ENCODE assay signal across 12 mouse cellular contexts in the genomic region with DNA sequence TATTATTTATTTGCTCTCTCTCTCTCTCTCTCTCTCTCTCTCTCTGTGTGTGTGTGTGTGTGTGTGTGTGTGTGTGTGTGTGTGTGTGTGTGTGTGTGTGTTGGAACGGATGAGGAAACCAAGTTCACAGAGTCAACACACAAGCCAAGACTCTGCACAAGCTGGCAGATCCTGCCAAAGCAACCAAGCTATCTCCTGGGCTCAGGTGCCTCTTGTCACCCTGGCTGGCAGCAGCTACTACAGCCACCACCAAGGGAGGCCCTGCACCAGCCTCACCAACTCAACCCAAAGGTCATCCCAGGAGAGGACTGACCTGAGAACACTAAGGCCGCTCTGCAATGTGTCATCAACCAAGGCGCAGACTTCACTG. TPM values are rescaled to one million over a fixed set of nuclear protein-coding genes. Genes with fewer than 3 reads are reported as not detected.
DNase-seq lines count a peak whose midpoint lies in the region; ATAC-seq and TF ChIP-seq lines count a peak whose summit lies in the region.
"Had no signal": no experiment of that assay in that cellular context is flagged by ENCODE, and none has a peak within 500 bp of the region (broad histone marks: within the 10 kb centered on the region; RNA-seq: fewer than 3 reads in every experiment).

No protein-coding gene starts in this region.

- no peak overlapping the region for H3K4me2 ChIP-seq in heart, embryonic 13.5 days
- H3K4me2 ChIP-seq in intestine, embryonic 16.5 days (ENCODE audit: low read depth, low read length): no peak overlapping the region
- no peak overlapping the region for H3K4me2 ChIP-seq in stomach, postnatal 0 days (replicated peaks; ENCODE audit: low read depth)
- H3K4me2 ChIP-seq: hindbrain, embryonic 15.5 days; midbrain, embryonic 12.5 days had no signal

- TF ChIP-seq CTCF in MEL (IDR thresholded peaks at IDR 0.05 in 2 of 3, conservative IDR thresholded peaks at IDR 0.05 in 1 of 3; ENCODE audit: control insufficient read depth in 1 of 3, insufficient read depth in 1 of 3, low read depth in 2 of 3, low read length in 3 of 3, poor library complexity in 1 of 3, severe bottlenecking in 1 of 3): no peak
- TF ChIP-seq CTCF in stomach, postnatal 0 days (IDR thresholded peaks at IDR 0.05; ENCODE audit: low read depth): no peak

- WGBS in heart, embryonic 13.5 days: 87% methylated on average over 3 of the region's 3 CpGs
- 90% methylated on average over 2 of the region's 3 CpGs for WGBS in heart, embryonic 10.5 days
- WGBS in intestine, embryonic 16.5 days: 72% methylated on average over 3 of the region's 3 CpGs
- 66% methylated on average over 3 of the region's 3 CpGs for WGBS in stomach, postnatal 0 days
- 88% methylated on average over 3 of the region's 3 CpGs for WGBS in hindbrain, embryonic 10.5 days

- H3K27me3 ChIP-seq in heart, embryonic 13.5 days (replicated peaks): no peaks in the 10 kb centered on the region
- no peaks in the 10 kb centered on the region for H3K27me3 ChIP-seq in heart, embryonic 10.5 days (ENCODE audit: insufficient read depth, poor library complexity, severe bottlenecking)
- H3K27me3 ChIP-seq in MEL (ENCODE audit: control insufficient read depth in 1 of 2, insufficient read depth in 2 of 2, low read length in 2 of 2): no peaks in the 10 kb centered on the region
- no peaks in the 10 kb centered on the region for H3K27me3 ChIP-seq in intestine, embryonic 16.5 days (replicated peaks; ENCODE audit: control insufficient read depth, insufficient read depth, low read length)
- no peaks in the 10 kb centered on the region for H3K27me3 ChIP-seq in stomach, postnatal 0 days (ENCODE audit: control insufficient read depth, insufficient read depth, low read length)
- H3K27me3 ChIP-seq in hindbrain, embryonic 10.5 days (ENCODE audit: insufficient read depth, poor library complexity, severe bottlenecking): no peaks in the 10 kb centered on the region
- H3K27me3 ChIP-seq: hindbrain, embryonic 15.5 days; midbrain, embryonic 12.5 days had no signal

- no peak for TF ChIP-seq RAD21 in MEL (IDR thresholded peaks at IDR 0.05; ENCODE audit: low read depth, low read length)

- TF ChIP-seq EP300 in MEL (IDR thresholded peaks at IDR 0.05; ENCODE audit: low read depth in 1 of 2, low read length in 2 of 2): peak in 1 of 2 experiments; percentile 27; a peak in 2 of 4 replicates
- TF ChIP-seq EP300 in stomach, postnatal 0 days (optimal IDR thresholded peaks at IDR 0.05): no peak

- no peak for TF ChIP-seq POLR2A in MEL (IDR thresholded peaks at IDR 0.05; ENCODE audit: control insufficient read depth in 1 of 2, insufficient read depth in 1 of 2, low read depth in 1 of 2, low read length in 2 of 2, poor library complexity in 1 of 2)

- no peak overlapping the region for H3K4me3 ChIP-seq in heart, embryonic 13.5 days
- H3K4me3 ChIP-seq in heart, embryonic 10.5 days: no peak overlapping the region
- H3K4me3 ChIP-seq in MEL (ENCODE audit: control insufficient read depth in 1 of 2, insufficient read depth in 1 of 2, low read depth in 2 of 2, low read length in 2 of 2): no peak overlapping the region
- H3K4me3 ChIP-seq in intestine, embryonic 16.5 days (ENCODE audit: low read length): no peak overlapping the region
- no peak overlapping the region for H3K4me3 ChIP-seq in stomach, postnatal 0 days (ENCODE audit: low read depth, low read length)
- H3K4me3 ChIP-seq in hindbrain, embryonic 10.5 days: no peak overlapping the region
- H3K4me3 ChIP-seq: hindbrain, embryonic 15.5 days; midbrain, embryonic 12.5 days; myocyte had no signal

- H3K27ac ChIP-seq in heart, embryonic 13.5 days (replicated peaks): 0 out of 2 replicates have a peak overlapping the region, but pooled peaks have one; percentile 29
- no peak overlapping the region for H3K27ac ChIP-seq in heart, embryonic 10.5 days
- H3K27ac ChIP-seq in MEL (ENCODE audit: control insufficient read depth, low read depth, low read length): peak overlapping the region; percentile 35
- peak overlapping the region; percentile 73 for H3K27ac ChIP-seq in intestine, embryonic 16.5 days (ENCODE audit: low read length)
- peak overlapping the region; percentile 53 for H3K27ac ChIP-seq in stomach, postnatal 0 days (replicated peaks)
- H3K27ac ChIP-seq in hindbrain, embryonic 10.5 days: no peak overlapping the region
- H3K27ac ChIP-seq: hindbrain, embryonic 15.5 days; kidney, postnatal 0 days; midbrain, embryonic 12.5 days had no signal

- peaks cover 68% of the 10 kb centered on the region for H3K36me3 ChIP-seq in heart, embryonic 13.5 days
- H3K36me3 ChIP-seq in heart, embryonic 10.5 days: peaks cover 68% of the 10 kb centered on the region
- peaks cover 0 to 18% of the 10 kb centered on the region in 2 experiments; a peak in 3 of 4 replicates for H3K36me3 ChIP-seq in MEL (ENCODE audit: control insufficient read depth in 1 of 2, insufficient read depth in 2 of 2, low read length in 2 of 2)
- peaks cover 13% of the 10 kb centered on the region for H3K36me3 ChIP-seq in intestine, embryonic 16.5 days (ENCODE audit: control insufficient read depth, insufficient read depth, low read length)
- H3K36me3 ChIP-seq in stomach, postnatal 0 days (ENCODE audit: control insufficient read depth, insufficient read depth, low read length): peaks cover 21% of the 10 kb centered on the region
- peaks cover 59% of the 10 kb centered on the region for H3K36me3 ChIP-seq in hindbrain, embryonic 10.5 days
- H3K36me3 ChIP-seq: hindbrain, embryonic 15.5 days had no signal

- H3K9me3 ChIP-seq in heart, embryonic 13.5 days: no peaks in the 10 kb centered on the region
- H3K9me3 ChIP-seq in heart, embryonic 10.5 days: no peaks in the 10 kb centered on the region
- no peaks in the 10 kb centered on the region for H3K9me3 ChIP-seq in MEL (replicated peaks; ENCODE audit: insufficient read depth, low read length)
- H3K9me3 ChIP-seq in intestine, embryonic 16.5 days (ENCODE audit: control insufficient read depth, low read length): no peaks in the 10 kb centered on the region
- H3K9me3 ChIP-seq in stomach, postnatal 0 days (ENCODE audit: control insufficient read depth, low read length): no peaks in the 10 kb centered on the region
- H3K9me3 ChIP-seq in hindbrain, embryonic 10.5 days: no peaks in the 10 kb centered on the region
- H3K9me3 ChIP-seq: hindbrain, embryonic 15.5 days; midbrain, embryonic 12.5 days had no signal

- ATAC-seq in heart, embryonic 13.5 days (ENCODE audit: extremely low read depth, insufficient number of reproducible peaks, low FRiP score, low TSS enrichment): no peak
- ATAC-seq in intestine, embryonic 16.5 days: peak; percentile 54
- ATAC-seq in stomach, postnatal 0 days (ENCODE audit: low FRiP score, low TSS enrichment): peak; percentile 71

- H3K4me1 ChIP-seq in heart, embryonic 13.5 days: peaks cover 33% of the 10 kb centered on the region
- H3K4me1 ChIP-seq in heart, embryonic 10.5 days: peaks cover 50% of the 10 kb centered on the region
- peaks cover 11 to 27% of the 10 kb centered on the region in 2 experiments for H3K4me1 ChIP-seq in MEL (ENCODE audit: control insufficient read depth in 1 of 2, insufficient read depth in 2 of 2, low read length in 2 of 2)
- peaks cover 22% of the 10 kb centered on the region for H3K4me1 ChIP-seq in intestine, embryonic 16.5 days (ENCODE audit: control insufficient read depth, insufficient read depth, low read length)
- no peaks in the 10 kb centered on the region for H3K4me1 ChIP-seq in stomach, postnatal 0 days (replicated peaks; ENCODE audit: control insufficient read depth, insufficient read depth)
- H3K4me1 ChIP-seq in hindbrain, embryonic 10.5 days (replicated peaks): peaks cover 25% of the 10 kb centered on the region

- H3K79me2 ChIP-seq in MEL (ENCODE audit: control insufficient read depth, insufficient read depth, low read length, poor library complexity): no peaks in the 10 kb centered on the region

- no peak for DNase-seq in heart, embryonic 10.5 days (ENCODE audit: low spot score)
- DNase-seq in MEL (ENCODE audit: low read depth, low spot score): peak; percentile 43
- DNase-seq in stomach, postnatal 0 days (ENCODE audit: low spot score): no peak
- DNase-seq in frontal cortex, postnatal 14 days (ENCODE audit: low spot score in 2 of 2): no peak
- DNase-seq in hindbrain, embryonic 10.5 days (ENCODE audit: low spot score): no peak
- DNase-seq: cerebellum, adult 9-10 months had no signal

- H3K9ac ChIP-seq in heart, embryonic 13.5 days: no peak overlapping the region
- H3K9ac ChIP-seq in MEL (ENCODE audit: control insufficient read depth, low read depth, low read length, poor library complexity, severe bottlenecking): peak overlapping the region; percentile 2
- 0 out of 2 replicates have a peak overlapping the region, but pooled peaks have one; percentile 25 for H3K9ac ChIP-seq in intestine, embryonic 16.5 days (ENCODE audit: low read depth, low read length)
- H3K9ac ChIP-seq in stomach, postnatal 0 days (ENCODE audit: low read length): no peak overlapping the region
- H3K9ac ChIP-seq: hindbrain, embryonic 15.5 days; midbrain, embryonic 12.5 days had no signal

TF ChIP-seq in MEL, 35 proteins besides CTCF, POLR2A, EP300 and RAD21 (continues in another document):
- TF ChIP-seq ETS1 (IDR thresholded peaks at IDR 0.05; ENCODE audit: low read depth, low read length): no peak
- 0 out of 2 replicates have a peak, but pooled peaks have one; percentile 43 for TF ChIP-seq JUND (IDR thresholded peaks at IDR 0.05; ENCODE audit: low read depth, low read length)

RNA-seq across cellular contexts. Expression of a gene that starts 26.0 kb away (rescaled TPM):
- polyA plus RNA-seq in heart, embryonic 13.5 days (2015; fragmentation: Nextera tagmentation; extraction: Ambion mirVana): 18.6 and 21.2 TPM in 2 replicates
- 22.7 and 23.7 TPM in 2 replicates for polyA plus RNA-seq in heart, embryonic 10.5 days (2016; fragmentation: Nextera tagmentation; extraction: Ambion mirVana)
- 8.1 and 10.5 TPM in 2 replicates for total RNA-seq in MEL (2012; rRNA removed)
- polyA plus RNA-seq in MEL (2012; ENCODE audit: insufficient read depth in 1 of 2, insufficient read length in 2 of 2, low read depth in 1 of 2, low replicate concordance in 2 of 2, missing spikeins in 1 of 2): 10 to 100 TPM in 1 of 2 experiments, not detected in 1; 19.7 TPM
- polyA plus RNA-seq in intestine, embryonic 16.5 days (2015; fragmentation: Nextera tagmentation; extraction: Ambion mirVana): 27.2 and 28.1 TPM in 2 replicates
- polyA plus RNA-seq in stomach, postnatal 0 days (2015; fragmentation: Nextera tagmentation; extraction: Ambion mirVana): 14.7 and 15.5 TPM in 2 replicates
- 14.2 and 14.7 TPM in 2 replicates for polyA plus RNA-seq in hindbrain, embryonic 10.5 days (2016; fragmentation: Nextera tagmentation; extraction: Ambion mirVana)

RNA-seq across cellular contexts. Expression of a gene that starts 34.5 kb away (rescaled TPM):
- polyA plus RNA-seq in heart, embryonic 13.5 days (2015; fragmentation: Nextera tagmentation; extraction: Ambion mirVana): 1,129 and 1,294 TPM in 2 replicates
- 1,153 and 1,643 TPM in 2 replicates for polyA plus RNA-seq in heart, embryonic 10.5 days (2016; fragmentation: Nextera tagmentation; extraction: Ambion mirVana)
- total RNA-seq in MEL (2012; rRNA removed): 0.12 TPM in 1 of 2 replicates, not detected in the other
- polyA plus RNA-seq in MEL (2012; ENCODE audit: insufficient read depth in 1 of 2, insufficient read length in 2 of 2, low read depth in 1 of 2, low replicate concordance in 2 of 2, missing spikeins in 1 of 2): under 1 TPM in 1 of 2 experiments, not detected in 1; 0.15 TPM
- 511 and 784 TPM in 2 replicates for polyA plus RNA-seq in intestine, embryonic 16.5 days (2015; fragmentation: Nextera tagmentation; extraction: Ambion mirVana)
- polyA plus RNA-seq in stomach, postnatal 0 days (2015; fragmentation: Nextera tagmentation; extraction: Ambion mirVana): 185 and 206 TPM in 2 replicates
- polyA plus RNA-seq in hindbrain, embryonic 10.5 days (2016; fragmentation: Nextera tagmentation; extraction: Ambion mirVana): 108 and 121 TPM in 2 replicates

Comparison
In these comparisons a context has a peak if more than half of its experiments do, and no peak if none do; other contexts are left out.
1. H3K27ac ChIP-seq: peak in heart, embryonic 13.5 days (single experiment), MEL (single experiment), intestine, embryonic 16.5 days (single experiment) and stomach, postnatal 0 days (single experiment); none in heart, embryonic 10.5 days (single experiment) and hindbrain, embryonic 10.5 days (single experiment).
2. H3K9ac ChIP-seq: peak in MEL (single experiment) and intestine, embryonic 16.5 days (single experiment); none in heart, embryonic 13.5 days (single experiment) and stomach, postnatal 0 days (single experiment).
3. RNA of a gene that starts 34.5 kb away (polyA plus RNA-seq): 1,153 to 1,643 TPM in heart, embryonic 10.5 days, 1,129 to 1,294 TPM in heart, embryonic 13.5 days, 511 to 784 TPM in intestine, embryonic 16.5 days, 185 to 206 TPM in stomach, postnatal 0 days and 108 to 121 TPM in hindbrain, embryonic 10.5 days; 0.15 TPM in MEL; every median in the first group is over 10 times any median in the second.